Mouse (Mus musculus) adrenal gland, postnatal 25 days (tissue): ENCODE data around the gene Slc16a12. TPM values are rescaled to one million over a fixed set of nuclear protein-coding genes. Genes with fewer than 3 reads are reported as not detected.
"Not testable (repeated sequence)": the region's sequence is repeated elsewhere in the genome, so short reads cannot be mapped to it uniquely, and the experiment has no call there.

Experiments used
- DNase-seq: peaks from one replicate; pipeline ENCODE4 v3.0.0; 2021; ENCODE audit warnings: mixed read lengths
- long read RNA-seq: library from polyadenylated mRNA; stranded (forward); transcript quantifications from one replicate; pipeline ENCODE4 v2.0.0, GENCODE M21; 2021
- total RNA-seq: library from RNA; stranded (reverse); gene quantifications from 2 replicates; pipeline ENCODE4 v1.2.3, GENCODE M21; 2021

The Slc16a12 gene
- 0.39 and 1.0 TPM in 2 replicates for total RNA-seq
- long read RNA-seq, full-length matches to known transcripts: 22 of 30 reads
- long read RNA-seq, partial matches to known transcripts: 5 of 30 reads
- long read RNA-seq, other reads (novel, unspliced or antisense): 3 of 30 reads

DNA sequence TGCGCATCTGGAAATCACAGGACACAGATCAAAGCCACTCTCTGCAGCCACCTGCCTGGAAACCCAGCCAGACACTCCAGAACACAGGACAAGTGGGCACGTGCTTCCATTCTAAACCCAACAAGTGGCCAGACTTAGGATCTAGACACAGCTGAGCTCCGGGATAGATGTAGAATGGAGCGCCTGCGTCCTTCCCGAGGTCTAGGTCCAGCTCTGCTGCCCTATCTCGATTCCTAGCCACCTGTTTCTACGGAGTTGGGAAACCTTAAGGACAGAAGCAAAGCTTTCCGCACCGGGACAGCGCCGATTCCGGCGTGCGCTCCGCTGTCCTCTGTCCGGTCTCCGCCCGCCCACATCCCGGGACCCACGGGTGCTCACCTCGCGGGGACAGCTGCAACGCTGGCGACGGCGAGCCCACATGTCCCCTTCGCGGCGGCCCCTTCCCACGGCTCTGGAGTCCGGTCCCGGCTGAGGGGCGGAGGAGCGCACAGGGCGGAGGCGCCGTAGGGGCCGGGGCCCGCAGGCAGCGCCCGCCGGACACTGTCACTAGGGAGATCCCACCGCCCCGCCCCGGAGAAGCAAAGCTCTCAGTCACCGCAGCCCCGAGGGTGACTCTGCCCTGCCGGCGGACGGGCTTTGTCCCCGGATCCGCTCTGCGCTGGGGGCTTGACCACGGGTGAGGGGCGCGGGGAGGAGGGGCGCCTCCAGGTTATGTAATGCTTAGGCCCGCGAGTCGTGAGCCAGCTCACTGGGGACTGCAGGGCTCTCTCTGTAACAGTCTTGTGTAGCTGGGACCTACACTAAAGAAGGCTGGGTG is at the start of gene Slc16a12:
Gene Slc16a12 (minus strand): TSS at position 602 of the 817 bp plus-strand sequence.
- DNase-seq: peak; percentile 28

DNA sequence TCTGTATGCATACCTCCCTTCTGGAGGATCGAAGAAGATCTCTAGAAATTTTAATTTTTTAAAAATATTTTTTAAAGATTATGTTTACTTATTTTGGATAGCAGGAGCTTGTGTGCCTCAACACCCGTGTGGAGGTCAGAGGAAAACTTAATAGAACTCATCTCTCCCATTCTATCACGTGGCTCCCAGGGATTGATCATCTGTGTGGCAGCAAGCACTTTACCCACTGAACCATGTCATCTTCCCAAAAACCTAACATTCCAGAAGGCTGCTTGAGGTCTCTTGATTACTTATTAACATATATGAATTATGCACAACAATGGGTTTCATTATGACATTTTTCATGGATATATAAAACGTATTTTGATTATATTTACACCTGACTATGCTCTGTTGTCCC is 49.3 kb upstream of the Slc16a12 start:
- no peak for DNase-seq

DNA sequence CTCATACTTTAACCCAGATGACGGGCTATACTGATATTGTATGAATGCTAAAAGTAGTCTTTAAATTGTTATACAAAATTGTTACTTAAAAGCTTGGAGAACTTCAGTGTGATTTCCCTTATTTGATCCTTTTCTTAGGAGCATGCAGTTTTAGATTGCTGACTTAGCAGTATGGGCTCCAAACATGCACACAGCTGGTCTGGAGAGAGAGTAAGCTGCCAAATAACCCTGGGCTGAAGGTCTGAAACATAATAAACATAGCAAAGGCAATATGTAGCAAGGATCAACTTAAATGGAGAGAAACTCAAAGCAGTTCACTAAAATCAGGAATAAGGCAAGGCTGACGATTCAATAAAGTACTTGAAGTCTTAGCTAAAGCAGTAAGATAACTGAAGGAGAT is 35.4 kb upstream of the Slc16a12 start:
- no peak for DNase-seq

DNA sequence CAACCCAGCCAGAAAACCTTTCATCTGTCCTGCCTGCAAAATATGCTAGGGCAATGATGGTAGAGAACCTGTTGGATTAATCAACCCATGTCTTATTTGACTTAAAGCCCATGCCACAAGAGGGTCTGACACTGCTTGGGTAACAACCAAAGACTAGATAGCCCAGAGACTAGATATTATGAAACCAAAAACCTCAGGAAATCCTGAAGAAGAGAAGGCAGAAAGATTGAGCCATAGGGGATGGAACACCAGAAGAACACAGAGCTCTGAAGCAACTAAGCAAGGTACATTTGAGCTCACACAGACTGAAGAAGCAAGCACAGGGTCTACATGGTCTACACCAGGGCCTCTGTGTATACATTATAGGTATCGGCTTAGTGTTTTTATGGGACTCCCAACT is 31.9 kb upstream of the Slc16a12 start:
- DNase-seq: no peak

DNA sequence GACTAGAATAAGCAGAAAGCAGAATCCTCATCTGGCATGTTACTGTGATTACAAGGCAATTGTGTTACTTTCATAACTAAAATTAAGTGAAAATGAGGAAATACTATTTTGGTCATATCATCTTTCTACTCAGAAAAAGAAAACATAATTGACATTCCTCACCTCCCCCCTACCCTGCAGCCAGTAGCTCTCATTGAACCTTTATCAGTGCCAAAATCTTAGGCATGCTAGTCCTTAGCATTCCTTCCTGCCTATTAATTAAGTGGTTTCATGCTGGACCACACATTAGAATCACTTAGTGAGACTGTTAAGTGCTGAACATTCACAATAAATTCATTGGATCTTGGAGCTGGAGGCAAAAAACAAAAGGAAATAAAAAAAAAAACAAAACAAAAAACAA is 31.0 kb upstream of the Slc16a12 start:
- no peak for DNase-seq

DNA sequence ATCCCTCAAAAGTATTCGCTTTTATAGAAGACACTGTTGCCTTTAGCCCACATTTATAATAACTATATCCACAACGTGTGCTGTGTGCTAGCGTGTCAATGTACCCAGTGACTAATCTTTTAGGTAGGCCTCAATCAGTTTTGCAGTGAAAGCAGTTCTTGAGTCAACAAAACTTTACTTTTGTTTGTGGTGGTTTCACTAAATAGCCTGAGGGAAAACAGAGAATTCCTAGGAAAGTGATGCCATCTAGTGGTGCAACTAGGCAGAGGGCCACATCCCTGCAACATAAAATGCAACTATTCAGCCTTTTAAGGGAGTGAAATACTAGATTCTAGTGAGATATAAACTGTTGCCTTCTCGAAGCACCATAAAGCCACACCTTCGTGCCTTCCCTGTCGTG is 25.7 kb upstream of the Slc16a12 start:
- peak; percentile 18 for DNase-seq

DNA sequence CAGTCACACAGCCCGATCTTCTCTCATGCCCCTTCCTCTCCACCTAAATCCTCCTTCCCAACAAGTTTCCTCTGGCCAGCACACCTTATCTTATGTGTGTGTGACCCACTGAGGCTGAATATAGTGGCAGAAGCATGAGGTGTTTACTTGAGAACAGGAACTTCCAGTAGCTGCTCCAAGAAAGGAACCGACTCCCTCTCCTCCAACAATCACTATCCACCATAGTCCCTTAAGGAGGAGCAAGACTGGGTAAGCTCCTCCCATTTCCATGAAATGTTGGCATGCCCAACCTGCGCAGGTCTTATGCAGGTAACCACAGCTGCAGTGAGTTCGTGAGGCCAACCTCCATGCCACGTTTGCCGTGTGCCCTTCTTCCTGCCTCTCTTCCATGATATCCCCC is 23.7 kb upstream of the Slc16a12 start:
- no peak for DNase-seq

DNA sequence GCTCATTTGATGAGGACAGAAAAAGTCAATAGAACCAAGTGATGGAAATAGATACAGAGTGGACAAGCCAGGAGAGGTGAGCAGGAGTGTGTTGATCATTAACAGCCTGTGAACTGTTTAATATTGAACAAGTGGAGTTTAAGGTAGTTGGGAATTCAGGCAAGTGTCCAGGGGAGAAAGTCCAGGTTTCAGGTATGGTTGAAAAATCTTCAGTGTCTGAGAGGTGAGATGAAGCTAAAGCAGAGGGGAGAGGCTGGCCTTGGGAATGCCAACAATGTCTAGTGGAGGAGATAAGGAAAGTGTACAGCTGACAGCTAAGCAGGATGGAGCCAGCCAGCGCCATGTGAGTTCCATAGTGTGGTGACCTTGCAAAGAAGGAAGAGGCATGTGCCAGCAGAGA is 11.7 kb upstream of the Slc16a12 start:
- no peak for DNase-seq

DNA sequence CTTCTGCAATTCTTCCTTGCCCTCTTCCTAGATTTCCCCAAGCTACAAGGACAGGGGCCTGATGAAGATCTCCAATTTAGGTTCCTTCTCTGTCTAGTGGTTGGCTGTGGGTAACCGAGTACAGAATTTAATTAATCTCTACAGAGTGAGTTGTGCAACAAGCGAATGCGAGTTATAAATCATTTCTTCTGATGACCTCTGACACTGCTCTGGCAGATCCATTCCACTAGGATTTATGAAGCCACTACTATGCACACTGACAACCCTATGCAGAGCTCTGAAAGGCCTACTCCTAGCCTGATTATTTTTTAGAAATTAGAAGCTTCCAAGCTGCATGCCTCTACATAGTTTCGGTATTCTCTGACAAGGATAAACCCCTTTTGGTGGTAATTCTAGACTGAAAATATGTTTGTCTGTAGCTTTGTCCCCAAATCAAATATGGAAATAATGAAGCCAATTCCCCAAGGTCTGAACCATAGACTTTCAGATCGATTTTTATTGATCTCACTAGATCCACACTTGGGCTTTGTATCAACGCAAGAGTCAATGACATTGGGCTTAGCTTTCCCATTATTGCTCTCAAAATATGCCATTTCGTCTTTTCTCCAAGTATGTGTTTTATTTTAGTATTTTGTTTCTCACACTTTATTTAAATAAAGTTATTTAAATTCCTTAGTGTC is 9.6 kb upstream of the Slc16a12 start:
- no peak for DNase-seq

DNA sequence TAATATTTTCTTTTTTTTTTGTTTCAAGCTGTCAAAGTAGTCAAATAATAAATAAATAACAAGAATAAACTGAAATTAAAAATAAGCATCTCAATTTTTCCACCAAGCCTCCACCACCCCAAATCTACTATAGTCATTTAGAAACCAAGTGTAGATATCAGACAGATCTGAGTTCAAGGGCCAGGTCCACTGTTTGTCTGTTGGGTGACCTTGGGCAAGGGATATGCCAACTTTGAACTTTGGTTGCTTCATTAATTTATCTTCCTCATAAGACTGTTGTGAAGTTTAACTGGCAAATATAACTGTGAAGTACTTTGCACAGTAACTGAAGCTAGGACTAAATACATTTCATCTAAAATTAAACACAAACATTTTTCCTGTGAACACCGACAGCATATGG is 8.6 kb upstream of the Slc16a12 start:
- DNase-seq: no peak

DNA sequence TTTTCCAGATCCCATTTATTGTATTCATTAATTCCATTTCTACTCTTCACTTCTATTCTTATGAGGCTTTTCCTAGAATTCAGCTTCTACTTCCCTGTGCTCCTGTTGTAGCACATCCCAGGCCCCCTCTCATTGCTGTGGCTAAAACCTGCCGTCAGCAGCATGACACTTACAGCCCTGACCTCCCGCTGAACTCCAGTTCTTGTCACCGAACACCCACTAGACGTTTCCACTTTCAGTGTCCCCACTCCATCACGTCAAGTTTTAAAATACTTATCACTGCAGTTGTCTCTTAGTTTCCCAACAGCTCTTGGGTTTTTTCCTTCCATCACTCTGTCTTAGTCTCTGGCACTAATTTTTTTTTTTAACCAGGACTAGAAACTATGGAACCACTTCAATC is 6.2 kb upstream of the Slc16a12 start:
- DNase-seq: no peak

DNA sequence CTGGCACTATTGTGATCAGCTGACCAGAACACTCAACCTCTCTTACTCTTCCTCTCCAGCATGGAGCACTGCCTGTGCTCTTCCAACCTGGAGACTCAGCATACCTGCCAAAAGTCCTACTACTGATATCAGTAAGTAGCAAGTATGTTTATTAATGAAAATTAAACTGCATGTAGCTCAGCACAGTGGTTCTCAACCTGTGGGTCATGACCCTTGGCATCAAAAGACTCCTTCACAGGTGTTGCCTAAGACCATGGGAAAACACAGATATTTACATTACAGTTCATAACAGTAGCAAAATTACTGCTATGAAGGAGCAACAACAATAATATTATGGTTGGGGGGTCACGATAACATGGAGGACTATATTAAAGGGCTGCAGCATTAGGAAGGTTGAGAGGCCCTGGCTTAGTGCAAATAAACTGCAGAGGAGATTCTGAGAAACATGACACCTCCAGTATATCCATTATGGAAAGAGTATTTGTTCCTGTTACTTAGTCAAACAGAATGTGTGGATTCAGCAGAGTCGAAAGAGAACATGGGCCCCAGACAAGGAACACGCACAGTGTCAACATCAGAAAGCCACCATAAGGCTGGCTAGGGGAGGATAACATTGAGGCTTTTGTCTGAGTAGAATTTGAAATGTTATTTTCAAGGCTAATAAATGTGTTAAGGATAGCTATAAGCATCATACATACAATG is 5.5 kb upstream of the Slc16a12 start:
- DNase-seq: no peak

DNA sequence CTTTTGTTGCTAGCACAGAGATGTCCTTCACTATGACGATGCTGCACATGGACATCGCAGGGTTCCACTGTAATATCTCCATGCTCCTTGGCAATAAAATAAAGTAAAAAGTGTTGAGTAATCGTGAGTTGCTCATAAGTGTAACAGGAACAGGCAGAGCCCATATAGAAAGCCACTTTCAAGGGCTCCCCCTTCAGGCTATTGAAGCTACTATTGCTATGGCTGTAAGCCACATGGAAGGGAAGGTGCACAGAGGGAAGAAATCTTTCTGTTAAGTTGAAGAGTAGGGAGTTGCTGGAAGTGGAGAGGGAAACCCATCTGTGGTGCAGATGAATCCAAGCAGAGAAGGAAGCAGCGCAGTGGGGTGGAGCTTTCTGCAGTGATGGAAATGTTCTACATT is 4.1 kb upstream of the Slc16a12 start:
- DNase-seq: no peak

DNA sequence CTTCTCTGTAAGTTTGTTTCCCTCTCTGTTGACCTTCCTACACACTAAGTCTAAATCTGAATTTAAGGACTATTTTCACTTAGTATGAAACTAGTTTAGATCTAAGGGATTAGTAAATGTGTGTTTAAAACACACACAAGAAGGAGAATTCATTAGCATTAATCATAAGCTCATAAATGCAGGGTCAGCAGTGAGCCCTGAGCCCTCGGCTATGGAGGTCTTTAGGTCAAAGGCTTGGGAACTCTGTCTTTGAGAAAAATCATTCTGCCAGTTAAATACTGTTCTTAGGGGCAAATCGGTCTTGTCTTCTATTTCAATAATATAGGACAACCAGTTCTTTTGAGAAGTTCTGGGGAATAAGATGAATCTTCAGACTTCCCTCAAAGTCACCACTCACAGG is 1.9 kb upstream of the Slc16a12 start:
- no peak for DNase-seq

DNA sequence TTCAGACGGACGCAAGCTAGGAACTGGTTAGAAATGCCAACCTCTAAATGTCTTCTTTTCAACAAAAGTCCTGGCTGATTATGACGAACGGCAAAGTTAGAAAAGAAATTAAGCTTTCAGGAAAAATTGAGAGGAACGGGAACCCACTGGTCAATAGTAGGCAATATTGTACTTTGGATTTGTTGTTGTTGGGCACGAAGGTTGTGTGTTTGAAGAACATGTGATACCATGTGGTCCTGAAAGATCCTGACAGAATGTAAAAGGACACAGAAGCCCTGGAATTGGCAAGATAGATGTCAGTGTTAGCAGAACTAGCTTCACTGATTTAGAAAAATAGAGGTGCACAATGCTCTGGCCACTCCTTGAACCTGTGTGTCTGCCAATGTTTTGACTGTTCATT is 880 bp upstream of the Slc16a12 start:
- not testable (repeated sequence) for DNase-seq

DNA sequence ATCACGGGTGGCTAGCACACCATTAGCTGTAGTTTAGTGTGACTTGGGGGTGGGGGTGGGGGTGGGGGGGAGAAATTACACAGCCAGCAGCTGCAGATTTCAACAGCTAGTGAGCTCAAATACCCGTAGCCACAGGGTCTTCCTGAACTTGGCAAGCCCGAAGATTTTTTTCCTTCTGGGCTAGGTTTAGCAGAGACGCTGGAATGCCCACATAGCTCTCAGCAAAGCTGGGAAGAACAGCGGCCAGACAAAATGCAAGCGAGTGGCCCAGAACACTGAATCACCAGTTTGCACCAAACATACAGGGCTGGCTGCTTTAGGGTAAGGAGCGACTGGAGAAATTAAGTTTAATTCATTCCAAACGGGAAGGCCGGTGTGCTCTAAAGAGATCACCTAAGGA is 888 bp downstream of the Slc16a12 start:
- DNase-seq: no peak

DNA sequence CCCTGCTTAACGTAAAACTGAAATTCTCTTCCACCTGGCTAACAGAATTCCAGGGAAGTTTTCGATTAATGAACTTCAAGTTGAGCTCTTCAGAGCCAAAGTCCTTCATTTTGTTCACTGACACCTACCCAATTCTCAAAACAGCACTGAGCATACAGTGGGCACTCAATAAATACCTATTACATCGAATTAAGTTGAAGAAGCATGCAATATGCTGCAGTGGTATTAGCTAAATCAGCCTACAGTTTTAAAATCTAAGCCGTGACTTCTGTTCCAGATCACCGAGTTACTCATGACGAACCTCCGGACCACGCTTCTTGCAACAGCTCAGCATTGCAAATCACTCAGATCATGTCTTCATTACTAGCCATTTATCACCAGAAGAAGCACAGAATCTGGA is 2.1 kb downstream of the Slc16a12 start:
- no peak for DNase-seq

DNA sequence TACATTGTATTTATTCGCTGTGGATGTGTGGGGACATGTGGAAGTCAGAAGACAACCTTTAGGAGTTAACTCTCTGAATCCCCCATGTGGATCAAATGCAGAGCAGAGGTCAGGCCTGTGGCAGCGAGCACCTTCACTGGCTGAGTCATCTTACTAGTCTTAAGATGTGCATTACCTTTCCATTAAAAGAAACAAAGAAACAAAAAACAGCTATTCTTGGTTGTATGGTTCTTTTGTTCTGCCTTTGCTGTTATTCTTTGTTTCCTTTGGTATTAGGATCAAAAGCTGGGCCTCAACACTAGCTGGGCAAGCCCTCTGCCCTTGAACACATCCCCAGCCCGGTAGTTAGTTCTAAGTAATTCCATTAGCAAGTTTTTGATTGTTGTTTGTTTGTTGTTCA is 9.2 kb downstream of the Slc16a12 start:
- DNase-seq: no peak

DNA sequence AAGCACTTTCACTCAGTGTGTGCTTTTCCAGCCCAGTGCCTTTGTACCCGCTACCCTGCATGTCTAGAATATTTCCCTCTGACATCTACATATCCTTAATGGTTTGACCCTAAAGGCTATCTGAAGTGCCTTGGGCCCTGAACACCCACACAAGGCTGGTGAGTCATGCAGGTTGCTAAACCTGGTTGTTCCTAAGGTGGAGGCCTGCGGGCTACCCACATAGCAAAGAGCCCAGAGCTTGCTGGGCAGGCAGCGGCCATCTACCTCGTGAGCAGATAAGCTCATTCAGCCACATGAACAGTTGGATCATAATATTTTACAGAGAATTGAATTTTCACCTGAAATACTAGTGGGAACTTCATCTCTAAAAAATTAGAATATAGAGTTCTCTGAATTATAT is 11.2 kb downstream of the Slc16a12 start:
- no peak for DNase-seq

DNA sequence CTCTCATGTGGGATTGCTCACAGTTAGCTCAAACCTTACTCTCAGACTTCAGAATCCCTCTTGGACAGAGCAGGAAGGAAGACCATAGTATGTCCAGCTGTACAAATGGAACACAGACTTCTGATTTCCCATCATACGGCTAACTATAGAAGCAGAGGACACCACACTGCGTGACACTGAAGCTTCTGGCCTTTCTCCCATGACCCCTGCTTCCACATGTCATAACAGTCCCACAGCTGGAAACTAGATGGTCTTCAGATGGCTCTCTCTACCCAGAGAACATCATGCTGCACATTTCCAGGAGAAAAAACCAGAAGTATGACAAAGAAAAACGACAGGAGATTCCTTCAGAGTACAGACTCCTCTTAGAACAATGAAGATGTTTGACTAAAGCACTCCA is 14.1 kb downstream of the Slc16a12 start:
- DNase-seq: no peak

DNA sequence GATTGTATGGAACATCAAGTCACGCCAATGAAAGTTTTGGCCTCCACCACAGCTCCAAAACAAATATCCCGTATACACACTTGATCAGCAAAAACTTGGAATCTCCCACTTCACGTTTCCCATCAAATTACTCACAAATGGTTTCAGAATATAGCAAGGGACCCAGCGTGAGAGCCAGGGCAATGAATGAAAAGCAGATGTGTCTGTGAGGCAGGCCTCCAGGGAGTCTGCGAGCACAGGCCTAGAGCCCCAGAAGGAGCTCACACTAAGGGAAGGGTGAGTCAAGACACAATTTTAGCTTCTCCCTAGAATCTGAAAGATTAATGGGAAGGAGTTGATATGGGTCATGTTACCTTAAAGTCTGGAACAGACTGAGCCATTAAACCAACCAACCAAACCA is 15.7 kb downstream of the Slc16a12 start:
- DNase-seq: no peak

DNA sequence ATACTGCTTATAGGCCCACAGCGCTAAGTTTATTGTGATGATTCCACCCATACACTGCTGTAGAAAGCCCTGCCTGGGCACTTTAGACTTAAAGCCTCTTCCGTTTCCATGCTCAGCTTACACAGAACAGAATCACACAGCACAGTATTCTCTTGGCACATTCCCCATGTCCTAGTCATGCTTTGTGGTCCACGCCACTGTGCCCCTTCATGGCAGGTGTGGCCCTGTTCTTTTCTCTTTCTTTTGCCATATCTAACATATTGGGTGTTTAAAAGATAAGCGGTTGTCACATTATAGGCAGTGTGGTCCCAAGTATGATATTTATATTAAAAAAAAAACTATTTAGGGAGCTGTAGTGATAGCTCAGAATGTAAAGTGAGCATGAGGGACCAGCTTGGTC is 16.5 kb downstream of the Slc16a12 start:
- DNase-seq: no peak

DNA sequence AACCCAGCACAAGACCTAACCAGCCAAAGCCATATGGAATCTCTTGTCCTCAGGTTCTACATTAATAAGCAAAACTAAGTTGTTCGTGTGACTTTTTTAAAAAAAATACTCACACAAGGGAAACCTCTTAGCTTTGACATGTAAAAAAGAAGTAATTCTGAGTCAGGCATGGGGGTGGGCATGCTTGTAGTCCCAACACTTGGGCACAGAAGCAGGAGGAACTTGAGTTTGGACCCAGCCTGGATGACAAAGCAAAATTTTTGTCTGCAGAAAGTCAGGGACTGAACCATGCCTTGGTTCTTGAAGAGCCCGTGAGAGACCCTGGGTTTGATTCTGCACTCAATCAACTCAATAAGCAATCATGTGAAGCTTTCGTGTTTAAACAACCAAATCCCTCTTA is 17.6 kb downstream of the Slc16a12 start:
- DNase-seq: no peak
